Comparison of ENCODE assay signal across 25 mouse cellular contexts in genomic region chr16:57250991-57251390, GRCm38 (mm10). TPM values are rescaled to one million over a fixed set of nuclear protein-coding genes. Genes with fewer than 3 reads are reported as not detected.
A peak's percentile ranks its signal among the peaks of the same experiment; 100 is the strongest.
DNase-seq lines count a peak whose midpoint lies in the region; ATAC-seq and TF ChIP-seq lines count a peak whose summit lies in the region.
"Had no signal": no experiment of that assay in that cellular context is flagged by ENCODE, and none has a peak within 500 bp of the region (broad histone marks: within the 10 kb centered on the region; RNA-seq: fewer than 3 reads in every experiment).

No protein-coding gene starts in this region.

- H3K4me3 ChIP-seq in heart, embryonic 12.5 days = no peak overlapping the region
- H3K4me3 ChIP-seq in kidney, embryonic 15.5 days (replicated peaks) = no peak overlapping the region
- no peak overlapping the region for H3K4me3 ChIP-seq in midbrain, embryonic 11.5 days (ENCODE audit: low read depth, low read length)
- H3K4me3 ChIP-seq in midbrain, postnatal 0 days (ENCODE audit: low read depth, low read length) = no peak overlapping the region
- H3K4me3 ChIP-seq: embryonic facial prominence, embryonic 13.5 days; forebrain, embryonic 13.5 days; heart, embryonic 13.5 days; hindbrain, embryonic 12.5 days; limb, embryonic 12.5 days; neural tube, embryonic 15.5 days had no signal

- no peak overlapping the region for H3K4me2 ChIP-seq in heart, embryonic 12.5 days
- H3K4me2 ChIP-seq in kidney, embryonic 15.5 days = no peak overlapping the region
- no peak overlapping the region for H3K4me2 ChIP-seq in midbrain, embryonic 11.5 days
- no peak overlapping the region for H3K4me2 ChIP-seq in midbrain, postnatal 0 days (ENCODE audit: low read depth, low read length, poor library complexity, severe bottlenecking)
- H3K4me2 ChIP-seq: embryonic facial prominence, embryonic 13.5 days; forebrain, embryonic 13.5 days; heart, embryonic 13.5 days; hindbrain, embryonic 12.5 days; limb, embryonic 12.5 days; liver, embryonic 11.5 days; neural tube, embryonic 15.5 days had no signal

- no peaks in the 10 kb centered on the region for H3K27me3 ChIP-seq in heart, embryonic 12.5 days (replicated peaks)
- no peaks in the 10 kb centered on the region for H3K27me3 ChIP-seq in kidney, embryonic 15.5 days
- H3K27me3 ChIP-seq in midbrain, embryonic 11.5 days (ENCODE audit: control insufficient read depth, insufficient read depth, low read length) = no peaks in the 10 kb centered on the region
- no peaks in the 10 kb centered on the region for H3K27me3 ChIP-seq in midbrain, postnatal 0 days (ENCODE audit: insufficient read depth, low read length)
- H3K27me3 ChIP-seq: embryonic facial prominence, embryonic 13.5 days; forebrain, embryonic 13.5 days; heart, embryonic 13.5 days; hindbrain, embryonic 12.5 days; limb, embryonic 12.5 days; neural tube, embryonic 15.5 days had no signal

- H3K9ac ChIP-seq in heart, embryonic 12.5 days = no peak overlapping the region
- no peak overlapping the region for H3K9ac ChIP-seq in kidney, embryonic 15.5 days
- H3K9ac ChIP-seq in midbrain, embryonic 11.5 days (ENCODE audit: low read length) = no peak overlapping the region
- H3K9ac ChIP-seq in midbrain, postnatal 0 days (replicated peaks; ENCODE audit: low read length, poor library complexity, severe bottlenecking) = no peak overlapping the region
- H3K9ac ChIP-seq: embryonic facial prominence, embryonic 13.5 days; forebrain, embryonic 13.5 days; heart, embryonic 13.5 days; hindbrain, embryonic 12.5 days; limb, embryonic 12.5 days; liver, postnatal 0 days; neural tube, embryonic 15.5 days had no signal

- DNase-seq in heart, adult 11 months = peak; percentile 58
- no peak for DNase-seq in kidney, postnatal 36 days
- DNase-seq in midbrain, embryonic 11.5 days (ENCODE audit: low spot score, missing footprints) = peak; percentile 57
- no peak for DNase-seq in midbrain, postnatal 0 days (ENCODE audit: low spot score)
- no peak for DNase-seq in spleen, adult 18-20 months
- DNase-seq: adrenal gland, postnatal 10 days; cerebellum, adult 8-10 months; cerebellum, postnatal 36 days; gastrocnemius, postnatal 10 days; heart, postnatal 14 days; liver, postnatal 0 days; thymus, adult 2 months; thymus, postnatal 4 days had no signal

- 79% methylated on average over 4 of the region's 4 CpGs for WGBS in heart, embryonic 12.5 days
- 91% methylated on average over 4 of the region's 4 CpGs for WGBS in kidney, embryonic 15.5 days
- 80% methylated on average over 4 of the region's 4 CpGs for WGBS in midbrain, embryonic 11.5 days
- 86% methylated on average over 4 of the region's 4 CpGs for WGBS in midbrain, postnatal 0 days

- ATAC-seq in heart, embryonic 12.5 days (ENCODE audit: insufficient number of reproducible peaks, low FRiP score) = no peak
- no peak for ATAC-seq in kidney, embryonic 15.5 days (replicated peaks; ENCODE audit: low FRiP score)
- no peak for ATAC-seq in midbrain, embryonic 11.5 days (ENCODE audit: low FRiP score)
- ATAC-seq in midbrain, postnatal 0 days (ENCODE audit: low FRiP score) = no peak
- ATAC-seq: forebrain, embryonic 13.5 days; liver, postnatal 0 days; midbrain, embryonic 16.5 days had no signal

- no peaks in the 10 kb centered on the region for H3K36me3 ChIP-seq in heart, embryonic 12.5 days
- H3K36me3 ChIP-seq in kidney, embryonic 15.5 days = no peaks in the 10 kb centered on the region
- H3K36me3 ChIP-seq in midbrain, embryonic 11.5 days (ENCODE audit: control insufficient read depth, insufficient read depth, low read length) = no peaks in the 10 kb centered on the region
- H3K36me3 ChIP-seq in midbrain, postnatal 0 days (ENCODE audit: insufficient read depth, low read length) = no peaks in the 10 kb centered on the region
- H3K36me3 ChIP-seq: embryonic facial prominence, embryonic 13.5 days; heart, embryonic 13.5 days; hindbrain, embryonic 12.5 days; limb, embryonic 12.5 days; neural tube, embryonic 15.5 days had no signal

- 0 out of 2 replicates have a peak, but pooled peaks cover under 1% of the 10 kb centered on the region for H3K9me3 ChIP-seq in heart, embryonic 12.5 days (replicated peaks)
- no peaks in the 10 kb centered on the region for H3K9me3 ChIP-seq in kidney, embryonic 15.5 days (replicated peaks)
- no peaks in the 10 kb centered on the region for H3K9me3 ChIP-seq in midbrain, embryonic 11.5 days (ENCODE audit: control insufficient read depth, low read length)
- no peaks in the 10 kb centered on the region for H3K9me3 ChIP-seq in midbrain, postnatal 0 days (ENCODE audit: low read length)
- H3K9me3 ChIP-seq: embryonic facial prominence, embryonic 13.5 days; forebrain, embryonic 13.5 days; hindbrain, embryonic 12.5 days; neural tube, embryonic 15.5 days had no signal

- H3K4me1 ChIP-seq in heart, embryonic 12.5 days (replicated peaks) = peaks cover 9% of the 10 kb centered on the region
- H3K4me1 ChIP-seq in kidney, embryonic 15.5 days = peaks cover 8% of the 10 kb centered on the region; the same call in 1 of the 2 replicates
- H3K4me1 ChIP-seq in midbrain, embryonic 11.5 days (ENCODE audit: control insufficient read depth, insufficient read depth, low read length) = 0 out of 2 replicates have a peak, but pooled peaks cover 2% of the 10 kb centered on the region
- no peaks in the 10 kb centered on the region for H3K4me1 ChIP-seq in midbrain, postnatal 0 days (ENCODE audit: insufficient read depth, low read length)
- H3K4me1 ChIP-seq: embryonic facial prominence, embryonic 13.5 days; forebrain, embryonic 13.5 days; hindbrain, embryonic 12.5 days; limb, embryonic 12.5 days; neural tube, embryonic 15.5 days had no signal

- H3K27ac ChIP-seq in heart, embryonic 12.5 days (ENCODE audit: poor library complexity, severe bottlenecking) = no peak overlapping the region
- H3K27ac ChIP-seq in kidney, embryonic 15.5 days = peak overlapping the region; percentile 82
- no peak overlapping the region for H3K27ac ChIP-seq in midbrain, embryonic 11.5 days (ENCODE audit: low read depth, low read length)
- no peak overlapping the region for H3K27ac ChIP-seq in midbrain, postnatal 0 days (ENCODE audit: low read depth, low read length)
- H3K27ac ChIP-seq: embryonic facial prominence, embryonic 13.5 days; forebrain, embryonic 13.5 days; hindbrain, embryonic 12.5 days; limb, embryonic 12.5 days; macrophage; neural tube, embryonic 15.5 days had no signal

- TF ChIP-seq CTCF in midbrain, postnatal 0 days (IDR thresholded peaks at IDR 0.05) = no peak

RNA-seq across cellular contexts. Expression of gene Tbc1d23, which starts 19.7 kb away (rescaled TPM):
- 20.6 and 25.3 TPM in 2 replicates for polyA plus RNA-seq in heart, embryonic 12.5 days (2016; fragmentation: Nextera tagmentation; extraction: Ambion mirVana)
- 22.5 and 25.6 TPM in 2 replicates for polyA plus RNA-seq in kidney, embryonic 15.5 days (2015; fragmentation: Nextera tagmentation; extraction: Ambion mirVana)
- polyA plus RNA-seq in midbrain, embryonic 11.5 days (2014; fragmentation: Nextera tagmentation; extraction: Ambion mirVana) = 23.8 and 24.7 TPM in 2 replicates
- 66.1 and 78.3 TPM in 2 replicates for total RNA-seq in midbrain, postnatal 0 days (2014; rRNA removed)
- polyA plus RNA-seq in midbrain, postnatal 0 days (2015; fragmentation: Nextera tagmentation; extraction: Ambion mirVana) = 31.3 and 36.9 TPM in 2 replicates

RNA-seq across cellular contexts. Expression of gene Tmem30c, which starts 41.7 kb away (rescaled TPM):
- polyA plus RNA-seq in heart, embryonic 12.5 days (2016; fragmentation: Nextera tagmentation; extraction: Ambion mirVana) = 0.08 TPM in 1 of 2 replicates, not detected in the other
- 0.06 and 0.10 TPM in 2 replicates for polyA plus RNA-seq in kidney, embryonic 15.5 days (2015; fragmentation: Nextera tagmentation; extraction: Ambion mirVana)
- polyA plus RNA-seq in midbrain, embryonic 11.5 days (2014; fragmentation: Nextera tagmentation; extraction: Ambion mirVana) = 0.10 TPM in 1 of 2 replicates, not detected in the other
- 0.49 and 0.52 TPM in 2 replicates for total RNA-seq in midbrain, postnatal 0 days (2014; rRNA removed)
- 0.20 and 0.44 TPM in 2 replicates for polyA plus RNA-seq in midbrain, postnatal 0 days (2015; fragmentation: Nextera tagmentation; extraction: Ambion mirVana)
- total RNA-seq: adrenal gland, postnatal 10 days; gastrocnemius, postnatal 10 days; granulocyte monocyte progenitor cell, adult 5-6 weeks; heart, postnatal 14 days had no signal
- polyA plus RNA-seq: heart, embryonic 13.5 days; hindbrain, embryonic 12.5 days; liver, embryonic 11.5 days; liver, postnatal 0 days; macrophage; thymus, adult 2 months had no signal

Comparison
In these comparisons a context has a peak if more than half of its experiments do, and no peak if none do; other contexts are left out.
1. DNase-seq: peak in heart, adult 11 months (single experiment) and midbrain, embryonic 11.5 days (single experiment); none in kidney, postnatal 36 days (0 of 2), midbrain, postnatal 0 days (single experiment) and spleen, adult 18-20 months (0 of 2).